Mouse (Mus musculus): Measurements from ENCODE around the gene Mrps10. TPM values are rescaled to one million over a fixed set of nuclear protein-coding genes. Genes with fewer than 3 reads are reported as not detected.
A peak's percentile ranks its signal among the peaks of the same experiment; 100 is the strongest.

The Mrps10 gene
- total RNA-seq (2014; rRNA removed; ENCODE audit: low replicate concordance) (28.5 and 34.9 TPM in 2 replicates), polyA plus RNA-seq (2015; fragmentation: Nextera tagmentation; extraction: Ambion mirVana) (81.7 and 87.3 TPM in 2 replicates)

GRCm38 (mm10) chr17:47368401-47369086 lies at the start of gene Mrps10:
TSS of gene Mrps10 (plus strand) at chr17:47368887.
- Histone ChIP-seq H3K4me1 (ENCODE audit: control insufficient read depth, insufficient read depth) (peaks cover 6% of the 10 kb centered on the region), H3K9ac (replicated peaks; ENCODE audit: low read depth, low read length) (peak within 1 kb of the TSS; percentile 60), H3K4me2 (ENCODE audit: low read depth, low read length) (peak within 1 kb of the TSS; percentile 87), H3K27ac (ENCODE audit: low read depth) (peak within 1 kb of the TSS; percentile 30; the same call in 1 of the 2 replicates), H3K27me3 (ENCODE audit: control insufficient read depth, insufficient read depth, low read length) (0 out of 2 replicates have a peak, but pooled peaks cover 4% of the 10 kb centered on the region), H3K9me3 (replicated peaks; ENCODE audit: control insufficient read depth, low read length) (no peaks in the 10 kb centered on the region), H3K36me3 (replicated peaks; ENCODE audit: control insufficient read depth, insufficient read depth, low read length) (peaks cover 14% of the 10 kb centered on the region), H3K4me3 (ENCODE audit: low read depth, low read length) (peak within 1 kb of the TSS; percentile 83)
- 3% methylated on average over 35 of the region's 35 CpGs for WGBS
- TF ChIP-seq CTCF (IDR thresholded peaks at IDR 0.05; ENCODE audit: low read depth), result no peak
- no peak for TF ChIP-seq EP300 (IDR thresholded peaks at IDR 0.05; ENCODE audit: low read depth)
- DNase-seq (ENCODE audit: low spot score) (peak; percentile 93), ATAC-seq (ENCODE audit: insufficient read depth, low read depth) (peak; percentile 84)

DNA sequence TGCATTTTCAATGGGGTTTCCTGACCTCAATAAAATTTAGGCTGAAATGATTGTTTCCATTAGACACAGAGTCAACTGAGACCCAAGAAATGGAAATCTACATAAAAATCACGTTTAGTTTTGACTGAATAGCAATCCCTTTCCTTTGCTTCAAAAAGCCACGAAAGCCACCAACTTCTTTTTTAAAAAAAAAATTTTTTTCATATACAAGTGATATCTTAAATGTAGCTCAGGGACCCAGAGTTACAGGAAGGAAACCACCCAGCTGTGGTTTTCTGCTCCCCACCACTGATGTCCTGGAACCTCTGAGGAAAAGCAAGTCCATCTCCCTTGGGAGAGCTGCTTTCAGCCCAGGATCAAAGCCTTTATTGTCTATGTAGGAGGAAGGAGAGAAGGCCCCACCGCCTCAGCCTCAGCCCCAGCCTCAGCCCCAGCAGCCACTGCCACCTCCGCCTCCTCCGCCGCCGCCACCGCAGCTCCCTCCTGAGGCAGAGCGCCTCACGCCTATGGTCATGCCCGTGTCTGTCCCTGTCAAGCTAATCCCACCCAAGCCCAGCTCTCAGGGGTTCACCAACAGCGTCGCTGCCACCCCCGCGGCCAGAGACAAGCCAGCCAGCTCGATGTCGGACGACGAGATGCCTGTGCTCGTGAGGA lies 49.6 kb upstream of the Mrps10 start:
- H3K27me3 ChIP-seq (ENCODE audit: control insufficient read depth, insufficient read depth, low read length), result no peaks in the 10 kb centered on the region
- no peak overlapping the region for H3K4me2 ChIP-seq (ENCODE audit: low read depth, low read length)
- H3K36me3 ChIP-seq (replicated peaks; ENCODE audit: control insufficient read depth, insufficient read depth, low read length), result peaks cover 34% of the 10 kb centered on the region
- H3K4me3 ChIP-seq (ENCODE audit: low read depth, low read length), result no peak overlapping the region
- H3K9ac ChIP-seq (replicated peaks; ENCODE audit: low read depth, low read length), result no peak overlapping the region
- no peak overlapping the region for H3K27ac ChIP-seq (ENCODE audit: low read depth)
- no peaks in the 10 kb centered on the region for H3K4me1 ChIP-seq (ENCODE audit: control insufficient read depth, insufficient read depth)
- no peak for DNase-seq (ENCODE audit: low spot score)
- H3K9me3 ChIP-seq (replicated peaks; ENCODE audit: control insufficient read depth, low read length), result no peaks in the 10 kb centered on the region
- TF ChIP-seq CTCF (IDR thresholded peaks at IDR 0.05; ENCODE audit: low read depth) (no peak), EP300 (IDR thresholded peaks at IDR 0.05; ENCODE audit: low read depth) (no peak)
- no peak for ATAC-seq (ENCODE audit: insufficient read depth, low read depth)
- WGBS, result 76% methylated on average over 20 of the region's 20 CpGs

GRCm38 (mm10) chr17:47319761-47320160 lies 48.9 kb upstream of the Mrps10 start:
- 93% methylated on average over 12 of the region's 12 CpGs for WGBS
- H3K36me3 ChIP-seq (replicated peaks; ENCODE audit: control insufficient read depth, insufficient read depth, low read length), result peaks cover 35% of the 10 kb centered on the region
- H3K4me2 ChIP-seq (ENCODE audit: low read depth, low read length), result no peak overlapping the region
- no peak overlapping the region for H3K9ac ChIP-seq (replicated peaks; ENCODE audit: low read depth, low read length)
- no peak for TF ChIP-seq EP300 (IDR thresholded peaks at IDR 0.05; ENCODE audit: low read depth)
- TF ChIP-seq CTCF (IDR thresholded peaks at IDR 0.05; ENCODE audit: low read depth), result no peak
- H3K4me1 ChIP-seq (ENCODE audit: control insufficient read depth, insufficient read depth), result no peaks in the 10 kb centered on the region
- DNase-seq (ENCODE audit: low spot score) (no peak), ATAC-seq (ENCODE audit: insufficient read depth, low read depth) (no peak)
- no peak overlapping the region for H3K4me3 ChIP-seq (ENCODE audit: low read depth, low read length)
- no peaks in the 10 kb centered on the region for H3K27me3 ChIP-seq (ENCODE audit: control insufficient read depth, insufficient read depth, low read length)
- no peaks in the 10 kb centered on the region for H3K9me3 ChIP-seq (replicated peaks; ENCODE audit: control insufficient read depth, low read length)
- no peak overlapping the region for H3K27ac ChIP-seq (ENCODE audit: low read depth)

DNA sequence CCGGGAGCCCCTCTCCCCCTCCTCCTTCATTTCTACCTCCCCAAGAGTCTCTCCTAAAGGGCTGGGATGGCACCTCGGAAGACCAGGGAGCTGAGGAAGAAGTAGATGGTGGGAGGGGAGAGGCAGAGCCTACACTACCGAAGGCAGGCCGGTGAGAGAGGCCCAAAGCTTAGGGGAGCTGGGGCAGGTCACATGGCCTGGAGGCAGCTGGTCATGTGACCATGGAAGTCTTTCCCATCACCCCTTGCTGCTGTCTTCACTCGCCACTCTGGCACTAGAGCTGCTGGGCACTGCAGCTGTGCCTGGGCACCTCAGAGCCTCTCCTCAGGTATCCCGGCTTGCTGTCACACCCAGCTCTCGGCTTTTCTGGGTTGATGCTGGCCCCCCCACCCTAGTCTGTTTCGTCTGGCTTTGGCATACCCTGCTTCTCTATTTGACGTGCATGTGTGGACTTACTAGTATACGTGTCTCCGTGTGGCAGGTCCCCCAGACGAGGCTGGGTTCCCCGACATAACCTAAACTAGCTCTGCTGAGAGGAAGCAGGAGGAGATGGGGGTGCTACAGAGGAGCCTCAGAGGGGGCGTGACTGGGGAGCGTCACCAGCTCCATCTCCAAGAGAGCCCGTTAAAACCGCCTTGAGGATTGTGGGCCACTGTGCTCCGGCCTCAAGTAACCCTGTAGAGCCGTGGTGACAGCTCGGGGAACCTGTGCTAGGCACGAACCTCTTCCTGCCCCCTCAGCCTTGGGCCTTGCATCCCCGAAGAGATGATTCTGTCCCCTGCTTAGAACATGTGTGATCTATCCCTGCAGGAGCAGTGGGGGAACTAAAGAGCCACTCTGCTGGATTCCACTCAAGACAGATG lies 46.3 kb upstream of the Mrps10 start:
- Histone ChIP-seq H3K36me3 (replicated peaks; ENCODE audit: control insufficient read depth, insufficient read depth, low read length) (peaks cover 43% of the 10 kb centered on the region), H3K4me3 (ENCODE audit: low read depth, low read length) (no peak overlapping the region), H3K27me3 (ENCODE audit: control insufficient read depth, insufficient read depth, low read length) (no peaks in the 10 kb centered on the region), H3K9me3 (replicated peaks; ENCODE audit: control insufficient read depth, low read length) (no peaks in the 10 kb centered on the region), H3K4me1 (ENCODE audit: control insufficient read depth, insufficient read depth) (no peaks in the 10 kb centered on the region), H3K4me2 (ENCODE audit: low read depth, low read length) (no peak overlapping the region), H3K9ac (replicated peaks; ENCODE audit: low read depth, low read length) (no peak overlapping the region), H3K27ac (ENCODE audit: low read depth) (no peak overlapping the region)
- DNase-seq (ENCODE audit: low spot score), result no peak
- TF ChIP-seq EP300 (IDR thresholded peaks at IDR 0.05; ENCODE audit: low read depth) (no peak), CTCF (IDR thresholded peaks at IDR 0.05; ENCODE audit: low read depth) (no peak)
- 79% methylated on average over 21 of the region's 22 CpGs for WGBS
- peak; percentile 11; the same call in 1 of the 2 replicates for ATAC-seq (ENCODE audit: insufficient read depth, low read depth)

- DNase-seq (ENCODE audit: low spot score), result no peak
- H3K4me3 ChIP-seq (ENCODE audit: low read depth, low read length), result no peak overlapping the region
- no peaks in the 10 kb centered on the region for H3K9me3 ChIP-seq (replicated peaks; ENCODE audit: control insufficient read depth, low read length)
- H3K9ac ChIP-seq (replicated peaks; ENCODE audit: low read depth, low read length), result no peak overlapping the region
- ATAC-seq (ENCODE audit: insufficient read depth, low read depth), result no peak
- H3K27ac ChIP-seq (ENCODE audit: low read depth), result no peak overlapping the region
- H3K27me3 ChIP-seq (ENCODE audit: control insufficient read depth, insufficient read depth, low read length), result no peaks in the 10 kb centered on the region
- TF ChIP-seq EP300 (IDR thresholded peaks at IDR 0.05; ENCODE audit: low read depth), result no peak
- TF ChIP-seq CTCF (IDR thresholded peaks at IDR 0.05; ENCODE audit: low read depth), result no peak
- no peak overlapping the region for H3K4me2 ChIP-seq (ENCODE audit: low read depth, low read length)
- 84% methylated on average over 6 of the region's 6 CpGs for WGBS
- no peaks in the 10 kb centered on the region for H3K4me1 ChIP-seq (ENCODE audit: control insufficient read depth, insufficient read depth)
- H3K36me3 ChIP-seq (replicated peaks; ENCODE audit: control insufficient read depth, insufficient read depth, low read length), result peaks cover 43% of the 10 kb centered on the region
Measured at GRCm38 (mm10) chr17:47322991-47323295, 45.7 kb upstream of the Mrps10 start.
